Mouse (Mus musculus) small intestine, adult 2 months (tissue): ENCODE data around the gene Olfr435.

Source experiments
- CTCF ChIP-seq: fragments of 200-500 bp; IDR thresholded peaks from 2 replicates; pipeline ENCODE4 v1.5.1; 2012; ENCODE audit warnings: low read depth, mild to moderate bottlenecking, control low read depth, inconsistent platforms, low read length, moderate library complexity, mixed read lengths; ENCODE audit not compliant: insufficient replicate concordance, insufficient read length; ENCODE audit errors: extremely low read depth
- POLR2A ChIP-seq: fragments of 200-500 bp; IDR thresholded peaks from 2 replicates; pipeline ENCODE4 v1.6.1; 2012; ENCODE audit warnings: low read depth, mild to moderate bottlenecking, control low read depth, inconsistent platforms, low read length, moderate library complexity

DNA sequence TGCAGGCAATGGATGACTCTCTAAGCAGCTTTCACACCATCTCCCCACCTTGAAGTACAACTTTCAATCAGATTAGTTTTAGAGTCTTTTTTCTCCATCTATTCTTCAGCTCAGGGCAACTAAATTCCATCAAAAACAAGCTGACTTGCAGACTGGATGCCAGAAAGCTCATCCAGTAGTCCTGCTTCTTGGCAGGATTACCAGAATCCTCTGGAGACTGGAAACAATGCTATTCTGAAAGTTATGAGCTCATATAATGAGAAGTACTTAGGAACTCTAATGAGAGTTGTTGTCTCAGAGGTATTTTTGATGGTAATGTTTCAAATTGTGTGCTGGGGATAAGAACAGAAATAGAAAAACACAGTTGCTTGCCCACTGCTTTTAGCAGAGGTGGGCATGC, at the start of gene Olfr435:
- no peak for TF ChIP-seq CTCF
- TF ChIP-seq POLR2A: no peak
